Mouse (Mus musculus) stomach, embryonic 16.5 days (tissue): Measurements from ENCODE around the gene Sema5b. TPM values are rescaled to one million over a fixed set of nuclear protein-coding genes. Genes with fewer than 3 reads are reported as not detected.

Experiments used
- ATAC-seq: fragments of 200-750 bp; cut with Nextera tagmentation; 2 replicates; pipeline ENCODE4 v1.8.0; 2017; ENCODE audit warnings: moderate number of reproducible peaks, moderate TSS enrichment; ENCODE audit not compliant: insufficient read depth, low FRiP score
- H3K27ac ChIP-seq: fragments of 300-500 bp; sonication (generic); 2 replicates; pipeline ENCODE4 v1.5.1; 2014; ENCODE audit warnings: low read length
- H3K27me3 ChIP-seq: fragments of 300-500 bp; sonication (generic); 2 replicates; pipeline ENCODE4 v1.6.1; 2014; ENCODE audit warnings: low read length, control low read depth, mixed read lengths; ENCODE audit not compliant: control insufficient read depth, insufficient read depth
- H3K36me3 ChIP-seq: fragments of 300-500 bp; sonication (generic); 2 replicates; pipeline ENCODE4 v1.6.1; 2014; ENCODE audit warnings: low read length; ENCODE audit not compliant: control insufficient read depth, insufficient read depth
- H3K4me1 ChIP-seq: fragments of 300-500 bp; sonication (generic); 2 replicates; pipeline ENCODE4 v1.6.1; 2014; ENCODE audit warnings: low read length, control low read depth, mixed read lengths; ENCODE audit not compliant: control insufficient read depth, insufficient read depth
- H3K4me2 ChIP-seq: fragments of 300-500 bp; sonication (generic); 2 replicates; pipeline ENCODE4 v1.6.1; 2014; ENCODE audit warnings: low read depth, low read length, mixed read lengths
- H3K4me3 ChIP-seq: fragments of 300-500 bp; sonication (generic); replicated peaks from 2 replicates; pipeline ENCODE4 v1.5.1; 2014; ENCODE audit warnings: mild to moderate bottlenecking, low read length
- H3K9ac ChIP-seq: fragments of 300-500 bp; sonication (generic); 2 replicates; pipeline ENCODE4 v1.6.1; 2014; ENCODE audit warnings: low read length
- H3K9me3 ChIP-seq: fragments of 300-500 bp; sonication (generic); replicated peaks from 2 replicates; pipeline ENCODE4 v1.6.1; 2016; ENCODE audit warnings: low read length, control low read depth; ENCODE audit not compliant: control insufficient read depth
- WGBS: fragments of 180-500 bp; shearing (Covaris S2); extraction: QIAGEN DNeasy Blood & Tissue Kit; methylation state at CpG from one replicate; pipeline ENCODE4 v1.1.7; 2014; 5-methylcytosine and 5-hydroxymethylcytosine counted together
- polyA plus RNA-seq: library from polyadenylated mRNA; unstranded; fragments of >200 nt; fragmentation: Nextera tagmentation; extraction: Ambion mirVana; gene quantifications from 2 replicates; pipeline ENCODE4 v1.2.1, GENCODE M21; 2015

Sema5b gene
- polyA plus RNA-seq, 1 experiment from 2014 or later: 5.3 TPM

GRCm38 (mm10) chr16:35517976-35518951 lies 22.7 kb upstream of the Sema5b start:
- 0 out of 2 replicates have a peak overlapping the region, but pooled peaks have one; percentile 6 for H3K9ac ChIP-seq
- no peaks in the 10 kb centered on the region for H3K27me3 ChIP-seq
- H3K4me1 ChIP-seq: peaks cover 6% of the 10 kb centered on the region; the same call in 1 of the 2 replicates
- no peaks in the 10 kb centered on the region for H3K9me3 ChIP-seq
- no peaks in the 10 kb centered on the region for H3K36me3 ChIP-seq
- WGBS: 37% methylated on average over 23 of the region's 23 CpGs
- no peak for ATAC-seq
- 0 out of 2 replicates have a peak overlapping the region, but pooled peaks have one; percentile 0 for H3K4me3 ChIP-seq
- H3K27ac ChIP-seq: no peak overlapping the region
- H3K4me2 ChIP-seq: peak overlapping the region; percentile 16

GRCm38 (mm10) chr16:35519245-35519644 lies 21.7 kb upstream of the Sema5b start:
- no peak overlapping the region for H3K27ac ChIP-seq
- 57% methylated on average over 7 of the region's 7 CpGs for WGBS
- H3K36me3 ChIP-seq: no peaks in the 10 kb centered on the region

GRCm38 (mm10) chr16:35524200-35524599 lies 16.7 kb upstream of the Sema5b start:
- 70% methylated on average over 4 of the region's 4 CpGs for WGBS

More at GRCm38 (mm10) chr16:35519245-35519644, 21.7 kb upstream of the Sema5b start:
- Histone ChIP-seq H3K27me3 (no peaks in the 10 kb centered on the region), H3K4me3 (no peak overlapping the region), H3K4me2 (no peak overlapping the region), H3K9ac (no peak overlapping the region), H3K4me1 (peaks cover 6% of the 10 kb centered on the region; the same call in 1 of the 2 replicates), H3K9me3 (no peaks in the 10 kb centered on the region)
- ATAC-seq: no peak

GRCm38 (mm10) chr16:35534630-35535029 lies 6.3 kb upstream of the Sema5b start:
- ATAC-seq: no peak
- no peaks in the 10 kb centered on the region for H3K9me3 ChIP-seq
- H3K36me3 ChIP-seq: no peaks in the 10 kb centered on the region
- H3K4me3 ChIP-seq: no peak overlapping the region
- 65% methylated on average over 3 of the region's 3 CpGs for WGBS
- no peaks in the 10 kb centered on the region for H3K4me1 ChIP-seq
- peaks cover under 1% of the 10 kb centered on the region; the same call in 1 of the 2 replicates for H3K27me3 ChIP-seq
- no peak overlapping the region for H3K9ac ChIP-seq
- no peak overlapping the region for H3K27ac ChIP-seq
- no peak overlapping the region for H3K4me2 ChIP-seq

More at GRCm38 (mm10) chr16:35524200-35524599, 16.7 kb upstream of the Sema5b start:
- no peaks in the 10 kb centered on the region for H3K36me3 ChIP-seq
- no peak overlapping the region for H3K4me3 ChIP-seq
- H3K4me1 ChIP-seq: no peaks in the 10 kb centered on the region
- H3K27ac ChIP-seq: no peak overlapping the region
- H3K9me3 ChIP-seq: no peaks in the 10 kb centered on the region
- no peaks in the 10 kb centered on the region for H3K27me3 ChIP-seq
- H3K9ac ChIP-seq: no peak overlapping the region
- H3K4me2 ChIP-seq: no peak overlapping the region
- no peak for ATAC-seq

GRCm38 (mm10) chr16:35537651-35538050 lies 3.3 kb upstream of the Sema5b start:
- ATAC-seq: no peak
- Histone ChIP-seq H3K4me3 (no peak overlapping the region), H3K4me1 (peaks cover 13% of the 10 kb centered on the region), H3K9me3 (no peaks in the 10 kb centered on the region), H3K27ac (no peak overlapping the region), H3K27me3 (peaks cover 28% of the 10 kb centered on the region), H3K9ac (no peak overlapping the region), H3K4me2 (no peak overlapping the region), H3K36me3 (no peaks in the 10 kb centered on the region)
- 68% methylated on average over 8 of the region's 8 CpGs for WGBS

- Histone ChIP-seq H3K4me3 (no peak overlapping the region), H3K27me3 (peaks cover 40% of the 10 kb centered on the region), H3K4me1 (peaks cover 13% of the 10 kb centered on the region), H3K9me3 (no peaks in the 10 kb centered on the region), H3K36me3 (no peaks in the 10 kb centered on the region), H3K9ac (no peak overlapping the region), H3K27ac (no peak overlapping the region), H3K4me2 (no peak overlapping the region)
- 52% methylated on average over 10 of the region's 10 CpGs for WGBS
- ATAC-seq: no peak
Observed at GRCm38 (mm10) chr16:35539041-35539440, 1.9 kb upstream of the Sema5b start.

- no peaks in the 10 kb centered on the region for H3K9me3 ChIP-seq
- ATAC-seq: no peak
- peak overlapping the region; percentile 21; the same call in 1 of the 2 replicates for H3K9ac ChIP-seq
- H3K4me2 ChIP-seq: peak overlapping the region; percentile 96
- no peak overlapping the region; the same call in 1 of the 2 replicates for H3K27ac ChIP-seq
- peaks cover 42% of the 10 kb centered on the region for H3K27me3 ChIP-seq
- under 1% methylated on average over 21 of the region's 23 CpGs for WGBS
- H3K36me3 ChIP-seq: no peaks in the 10 kb centered on the region
- H3K4me1 ChIP-seq: peaks cover 13% of the 10 kb centered on the region
- H3K4me3 ChIP-seq: peak overlapping the region; percentile 59
Observed at GRCm38 (mm10) chr16:35540333-35541116, 420 bp upstream of the Sema5b start.

GRCm38 (mm10) chr16:35541661-35542420 lies 896 bp downstream of the Sema5b start:
- ATAC-seq: peak; percentile 61
- Histone ChIP-seq H3K27me3 (peaks cover 42% of the 10 kb centered on the region), H3K4me3 (peak overlapping the region; percentile 59), H3K27ac (no peak overlapping the region), H3K9me3 (no peaks in the 10 kb centered on the region), H3K4me2 (peak overlapping the region; percentile 96), H3K9ac (peak overlapping the region; percentile 70), H3K36me3 (no peaks in the 10 kb centered on the region), H3K4me1 (peaks cover 13% of the 10 kb centered on the region)
- WGBS: under 1% methylated on average over 52 of the region's 54 CpGs
